Mouse (Mus musculus) limb, embryonic 13.5 days (tissue): ENCODE data around the gene Fam222a. TPM values are rescaled to one million over a fixed set of nuclear protein-coding genes. Genes with fewer than 3 reads are reported as not detected.
A peak's percentile ranks its signal among the peaks of the same experiment; 100 is the strongest.

ENCODE experiments used
- ATAC-seq: fragments of 200-750 bp; cut with Nextera tagmentation; 2 replicates; pipeline ENCODE4 v1.8.0; 2017; ENCODE audit warnings: low read depth, moderate number of reproducible peaks, moderate TSS enrichment; ENCODE audit not compliant: low FRiP score
- H3K27ac ChIP-seq: fragments of 300-500 bp; sonication (generic); 2 replicates; pipeline ENCODE4 v1.5.1; 2015; ENCODE audit warnings: inconsistent platforms, mild to moderate bottlenecking, moderate library complexity
- H3K27me3 ChIP-seq: fragments of 300-500 bp; sonication (generic); 2 replicates; pipeline ENCODE4 v1.6.1; 2015; ENCODE audit warnings: mild to moderate bottlenecking, inconsistent platforms
- H3K36me3 ChIP-seq: fragments of 300-500 bp; sonication (generic); 2 replicates; pipeline ENCODE4 v1.6.1; 2015; ENCODE audit warnings: inconsistent platforms, mild to moderate bottlenecking, moderate library complexity
- H3K4me1 ChIP-seq: fragments of 300-500 bp; sonication (generic); 2 replicates; pipeline ENCODE4 v1.6.1; 2015; ENCODE audit warnings: inconsistent platforms
- H3K4me2 ChIP-seq: fragments of 300-500 bp; sonication (generic); replicated peaks from 2 replicates; pipeline ENCODE4 v1.6.1; 2015; ENCODE audit warnings: inconsistent platforms, mild to moderate bottlenecking, moderate library complexity
- H3K4me3 ChIP-seq: fragments of 300-500 bp; sonication (generic); 2 replicates; pipeline ENCODE4 v1.5.1; 2015; ENCODE audit warnings: moderate library complexity, mild to moderate bottlenecking, inconsistent platforms
- H3K9ac ChIP-seq: fragments of 300-500 bp; sonication (generic); 2 replicates; pipeline ENCODE4 v1.6.1; 2015; ENCODE audit warnings: mild to moderate bottlenecking, inconsistent platforms
- H3K9me3 ChIP-seq: fragments of 300-500 bp; sonication (generic); 2 replicates; pipeline ENCODE4 v1.6.1; 2016; ENCODE audit warnings: inconsistent platforms
- WGBS: fragments of 180-500 bp; shearing (Covaris S2); methylation state at CpG from one replicate; pipeline ENCODE4 v1.1.7; 2015; 5-methylcytosine and 5-hydroxymethylcytosine counted together
- polyA plus RNA-seq: library from polyadenylated mRNA; unstranded; fragments of >200 nt; fragmentation: Nextera tagmentation; extraction: Ambion mirVana; gene quantifications from 2 replicates; pipeline ENCODE4 v1.2.1, GENCODE M21; 2015

The Fam222a gene
- polyA plus RNA-seq, 1 experiment from 2014 or later, result 0.69 TPM

DNA sequence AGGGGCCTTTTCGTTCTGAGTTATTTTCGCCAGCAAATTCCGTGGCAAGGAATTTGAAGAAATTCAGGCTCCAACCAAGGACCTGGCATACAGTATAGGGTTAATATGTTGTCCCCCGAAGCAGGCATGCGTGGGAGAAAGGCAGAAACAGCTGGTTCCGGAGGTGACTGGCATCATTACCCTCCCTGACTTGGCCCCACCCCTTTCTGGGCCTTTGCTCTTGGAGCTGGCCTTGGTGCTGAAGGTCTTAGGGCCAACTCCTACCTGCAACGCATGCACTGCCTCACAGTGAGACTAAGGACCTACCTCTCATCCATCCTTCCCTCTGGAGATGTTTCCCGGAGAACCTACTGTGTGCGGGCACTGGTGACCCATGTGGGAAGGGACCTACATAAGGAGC lies 20.1 kb downstream of the Fam222a start:
- no peaks in the 10 kb centered on the region for H3K9me3 ChIP-seq
- peaks cover 16% of the 10 kb centered on the region; the same call in 1 of the 2 replicates for H3K27me3 ChIP-seq
- ATAC-seq, result no peak
- no peak overlapping the region for H3K9ac ChIP-seq
- H3K4me1 ChIP-seq, result peaks cover 32% of the 10 kb centered on the region
- 36% methylated on average over 9 of the region's 9 CpGs for WGBS
- H3K36me3 ChIP-seq, result no peaks in the 10 kb centered on the region
- H3K4me3 ChIP-seq, result no peak overlapping the region
- no peak overlapping the region for H3K27ac ChIP-seq
- no peak overlapping the region for H3K4me2 ChIP-seq

- ATAC-seq, result no peak
- Histone ChIP-seq H3K4me1 (peaks cover 38% of the 10 kb centered on the region), H3K27me3 (peaks cover 16% of the 10 kb centered on the region; the same call in 1 of the 2 replicates), H3K36me3 (no peaks in the 10 kb centered on the region), H3K9ac (no peak overlapping the region), H3K4me3 (no peak overlapping the region), H3K27ac (no peak overlapping the region), H3K9me3 (no peaks in the 10 kb centered on the region), H3K4me2 (no peak overlapping the region)
- 53% methylated on average over 10 of the region's 10 CpGs for WGBS
These were observed 20.6 kb downstream of the Fam222a start for GRCm38 (mm10) chr5:114588416-114588815.

- 32% methylated on average over 6 of the region's 6 CpGs for WGBS
- Histone ChIP-seq H3K27ac (no peak overlapping the region), H3K4me1 (peaks cover 44% of the 10 kb centered on the region), H3K27me3 (peaks cover 16% of the 10 kb centered on the region; the same call in 1 of the 2 replicates), H3K9me3 (no peaks in the 10 kb centered on the region), H3K4me2 (no peak overlapping the region), H3K36me3 (no peaks in the 10 kb centered on the region), H3K9ac (no peak overlapping the region), H3K4me3 (no peak overlapping the region)
- no peak for ATAC-seq
These were observed 21.2 kb downstream of the Fam222a start for GRCm38 (mm10) chr5:114589026-114589425.

DNA sequence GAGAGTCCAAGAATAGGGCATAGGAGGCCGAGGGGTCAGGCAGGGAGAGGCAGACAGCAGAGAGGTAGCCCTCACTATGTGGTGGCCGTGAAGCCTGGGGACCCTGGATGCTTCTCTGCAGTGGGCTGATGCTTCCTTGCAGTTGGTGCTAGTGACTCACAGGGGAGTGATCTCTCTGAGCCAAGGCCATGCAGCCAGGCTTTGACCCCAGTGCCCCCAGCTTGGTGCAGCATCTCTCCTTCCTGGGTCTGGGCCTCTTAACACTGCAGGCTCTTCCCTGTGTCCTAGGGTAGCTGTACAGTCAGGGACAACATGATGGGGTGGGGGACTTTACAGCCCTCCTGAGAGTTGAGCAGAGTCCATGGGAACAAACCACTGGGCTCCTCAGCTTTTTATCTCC lies 21.6 kb downstream of the Fam222a start:
- Histone ChIP-seq H3K9ac (no peak overlapping the region), H3K4me2 (no peak overlapping the region), H3K27me3 (peaks cover 15% of the 10 kb centered on the region; the same call in 1 of the 2 replicates), H3K4me3 (no peak overlapping the region), H3K9me3 (no peaks in the 10 kb centered on the region), H3K36me3 (no peaks in the 10 kb centered on the region), H3K27ac (no peak overlapping the region), H3K4me1 (peaks cover 48% of the 10 kb centered on the region)
- no peak for ATAC-seq
- WGBS, result 24% methylated on average over 2 of the region's 2 CpGs

DNA sequence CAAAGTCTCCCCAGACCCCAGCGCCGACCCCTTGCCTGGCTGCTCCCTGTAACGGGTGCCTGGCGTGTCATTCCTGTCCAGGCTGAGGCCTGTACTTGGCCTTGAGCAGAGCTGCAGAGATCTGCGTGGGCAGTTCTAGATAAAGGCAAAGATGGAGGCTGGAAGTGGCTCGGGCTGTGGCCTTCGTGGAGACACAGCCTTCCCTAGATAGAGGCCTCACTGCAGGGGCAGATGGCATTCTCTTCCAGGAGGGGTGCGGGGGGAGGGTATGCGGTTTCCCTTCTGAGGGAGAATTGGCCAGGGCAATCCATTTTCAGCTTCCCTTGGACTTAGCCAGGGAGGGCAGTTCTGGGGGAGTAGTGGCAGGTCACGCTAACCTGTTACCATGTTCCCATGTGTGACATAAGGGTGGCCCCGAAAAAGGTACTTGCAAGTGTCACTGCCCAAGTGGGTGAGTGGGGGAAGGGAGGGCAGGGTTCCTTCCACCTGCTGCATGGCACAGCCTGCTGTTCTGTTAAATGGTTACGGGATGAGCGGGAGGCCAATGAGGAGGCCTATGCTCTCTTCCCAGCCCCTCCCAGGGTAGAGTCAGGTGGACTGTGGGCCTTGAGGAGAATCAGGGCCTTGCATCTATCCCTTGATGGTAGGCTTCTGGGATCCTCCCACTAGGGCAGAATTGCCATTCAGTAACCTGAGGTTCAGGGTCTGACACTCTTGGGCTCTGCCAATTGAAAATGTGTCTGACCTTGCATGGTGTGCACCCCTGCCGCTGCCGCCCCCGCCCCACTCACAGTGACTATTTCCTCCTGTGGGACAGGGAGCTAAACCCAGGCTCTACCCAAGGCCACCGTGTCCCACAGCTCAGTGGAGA lies 22.5 kb downstream of the Fam222a start:
- 84% methylated on average over 17 of the region's 17 CpGs for WGBS
- Histone ChIP-seq H3K4me3 (no peak overlapping the region), H3K4me1 (peaks cover 55% of the 10 kb centered on the region), H3K9ac (no peak overlapping the region), H3K27ac (no peak overlapping the region), H3K9me3 (no peaks in the 10 kb centered on the region), H3K27me3 (peaks cover 12% of the 10 kb centered on the region; the same call in 1 of the 2 replicates), H3K4me2 (no peak overlapping the region), H3K36me3 (no peaks in the 10 kb centered on the region)
- ATAC-seq, result no peak

- Histone ChIP-seq H3K9me3 (no peaks in the 10 kb centered on the region), H3K27ac (no peak overlapping the region), H3K27me3 (peaks cover 17% of the 10 kb centered on the region; the same call in 1 of the 2 replicates), H3K4me3 (no peak overlapping the region), H3K9ac (no peak overlapping the region), H3K4me2 (no peak overlapping the region), H3K4me1 (peaks cover 46% of the 10 kb centered on the region), H3K36me3 (no peaks in the 10 kb centered on the region)
- 70% methylated on average over 15 of the region's 15 CpGs for WGBS
- ATAC-seq, result no peak
These were observed 23.3 kb downstream of the Fam222a start for GRCm38 (mm10) chr5:114591151-114591561.

DNA sequence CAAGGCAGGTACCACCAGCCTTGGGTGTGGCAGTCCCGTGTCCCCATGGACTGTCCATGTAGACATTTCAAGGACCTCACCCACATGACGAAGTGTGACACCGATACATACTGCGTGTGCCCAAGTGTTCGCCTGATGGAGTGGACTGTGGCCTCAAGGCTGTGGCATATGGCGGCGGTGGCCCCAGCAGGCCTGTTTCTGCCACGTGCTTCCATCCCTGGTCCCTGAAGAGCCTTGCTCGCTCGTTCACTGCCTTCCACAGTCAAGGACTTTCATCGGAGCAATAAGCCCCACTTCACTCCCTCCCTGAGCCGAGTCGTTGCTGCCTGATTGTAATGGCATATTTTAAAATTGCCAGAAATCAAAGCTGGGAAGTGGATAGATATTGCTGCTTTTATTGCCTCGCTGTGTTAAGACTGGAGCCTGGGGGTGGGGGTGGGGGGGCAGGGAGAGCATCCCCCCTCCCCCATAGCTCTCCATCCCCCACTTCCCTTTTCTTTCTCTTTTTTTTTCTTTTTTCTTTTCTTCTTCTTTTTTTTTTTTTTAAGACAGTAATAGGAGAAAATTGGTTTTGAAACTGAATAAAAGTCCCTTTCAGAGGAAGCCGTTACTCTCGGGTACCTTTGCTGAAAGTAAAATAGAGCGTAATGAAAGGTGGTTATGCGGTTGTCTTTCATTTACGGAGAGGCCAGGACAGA lies 24.8 kb downstream of the Fam222a start:
- no peak overlapping the region for H3K27ac ChIP-seq
- no peaks in the 10 kb centered on the region for H3K9me3 ChIP-seq
- no peak for ATAC-seq
- no peak overlapping the region for H3K9ac ChIP-seq
- 37% methylated on average over 19 of the region's 19 CpGs for WGBS
- H3K4me2 ChIP-seq, result peak overlapping the region; percentile 17
- peaks cover 17% of the 10 kb centered on the region; the same call in 1 of the 2 replicates for H3K27me3 ChIP-seq
- no peaks in the 10 kb centered on the region for H3K36me3 ChIP-seq
- H3K4me1 ChIP-seq, result peaks cover 57% of the 10 kb centered on the region
- H3K4me3 ChIP-seq, result no peak overlapping the region

GRCm38 (mm10) chr5:114593161-114593821 lies 25.5 kb downstream of the Fam222a start:
- no peaks in the 10 kb centered on the region for H3K36me3 ChIP-seq
- peak overlapping the region; percentile 17 for H3K4me2 ChIP-seq
- no peaks in the 10 kb centered on the region for H3K9me3 ChIP-seq
- peaks cover 54% of the 10 kb centered on the region for H3K4me1 ChIP-seq
- H3K27ac ChIP-seq, result no peak overlapping the region
- peaks cover 17% of the 10 kb centered on the region; the same call in 1 of the 2 replicates for H3K27me3 ChIP-seq
- ATAC-seq, result no peak
- H3K4me3 ChIP-seq, result no peak overlapping the region
- no peak overlapping the region for H3K9ac ChIP-seq
- 53% methylated on average over 11 of the region's 12 CpGs for WGBS

DNA sequence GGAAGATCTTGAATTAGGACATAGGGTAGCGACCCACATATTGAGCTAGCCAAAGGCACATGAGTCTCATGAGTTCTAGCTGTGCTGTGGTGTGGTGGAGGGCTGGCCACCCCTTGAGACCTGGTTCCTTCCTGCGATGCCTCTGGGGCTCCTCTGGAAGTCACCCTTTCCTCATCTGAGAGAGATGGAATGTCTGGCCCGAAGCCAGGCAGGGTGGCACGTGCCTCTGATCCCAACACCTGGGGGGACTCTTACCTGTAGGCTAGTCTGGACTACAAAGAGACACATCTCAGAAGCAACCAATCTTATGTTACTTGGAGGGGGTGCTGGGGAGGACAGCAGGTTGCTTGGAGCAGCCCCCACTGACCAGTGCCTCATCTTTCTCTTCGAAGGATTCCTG lies 26.1 kb downstream of the Fam222a start:
- no peak overlapping the region for H3K9ac ChIP-seq
- H3K27ac ChIP-seq, result peak overlapping the region; percentile 15; the same call in 1 of the 2 replicates
- H3K4me3 ChIP-seq, result no peak overlapping the region
- 78% methylated on average over 5 of the region's 5 CpGs for WGBS
- H3K4me1 ChIP-seq, result peaks cover 52% of the 10 kb centered on the region
- no peak for ATAC-seq
- no peaks in the 10 kb centered on the region for H3K9me3 ChIP-seq
- H3K36me3 ChIP-seq, result no peaks in the 10 kb centered on the region
- peak overlapping the region; percentile 42; the same call in 1 of the 2 replicates for H3K4me2 ChIP-seq
- peaks cover 17% of the 10 kb centered on the region; the same call in 1 of the 2 replicates for H3K27me3 ChIP-seq

DNA sequence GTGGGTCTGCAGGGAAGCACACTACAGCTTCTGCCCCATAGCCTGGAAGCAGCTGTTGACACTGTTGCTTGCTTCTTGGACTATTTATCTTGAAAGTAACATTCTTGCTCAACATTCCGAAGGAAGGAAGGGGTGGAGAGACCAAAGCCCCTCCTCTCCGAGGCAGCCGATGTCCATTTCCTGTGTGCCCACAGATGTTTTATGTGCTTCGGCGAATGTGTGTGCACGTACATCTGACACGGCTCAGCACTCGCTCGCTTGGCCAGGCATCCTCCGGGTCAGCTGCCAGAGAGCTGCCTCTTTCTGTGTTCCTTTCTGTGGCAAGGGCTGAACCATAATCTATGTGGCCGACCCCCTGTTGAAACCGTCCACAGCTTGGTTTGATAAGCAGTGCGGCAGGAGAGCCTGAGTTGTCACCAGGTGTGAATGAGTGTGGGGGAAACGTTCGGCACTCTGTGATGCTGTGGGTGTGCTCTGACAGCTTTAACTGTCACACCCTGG lies 27.0 kb downstream of the Fam222a start:
- Histone ChIP-seq H3K27ac (peak overlapping the region; percentile 15; the same call in 1 of the 2 replicates), H3K4me1 (peaks cover 44% of the 10 kb centered on the region)
- 22% methylated on average over 15 of the region's 15 CpGs for WGBS

DNA sequence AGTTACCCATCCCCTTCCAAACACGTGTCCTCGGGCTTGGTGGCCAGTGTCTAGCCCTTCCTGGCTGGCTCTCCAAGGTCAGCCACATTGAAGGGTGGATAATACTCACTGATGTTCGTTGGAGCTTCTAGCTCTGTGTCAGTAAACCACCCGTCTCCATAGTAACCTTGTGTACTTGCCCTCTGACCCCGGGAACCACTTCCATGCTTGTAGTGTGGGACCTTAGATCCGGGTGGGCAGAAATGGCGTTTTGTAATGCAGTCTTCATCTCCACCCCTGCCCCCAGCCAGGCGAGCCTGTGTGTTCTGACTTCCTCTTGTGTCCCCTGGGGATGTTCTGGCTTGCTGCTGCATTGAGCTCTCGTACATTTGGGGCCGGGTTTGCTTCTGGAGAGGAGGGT lies 28.8 kb downstream of the Fam222a start:
- Histone ChIP-seq H3K4me1 (peaks cover 44% of the 10 kb centered on the region), H3K9ac (no peak overlapping the region)
- WGBS, result 34% methylated on average over 10 of the region's 10 CpGs

More for the DNA sequence above, 27.0 kb downstream of the Fam222a start:
- Histone ChIP-seq H3K9me3 (no peaks in the 10 kb centered on the region), H3K4me2 (peak overlapping the region; percentile 42), H3K4me3 (no peak overlapping the region), H3K9ac (no peak overlapping the region), H3K27me3 (peaks cover 17% of the 10 kb centered on the region; the same call in 1 of the 2 replicates), H3K36me3 (no peaks in the 10 kb centered on the region)
- ATAC-seq, result no peak

More for the DNA sequence above, 28.8 kb downstream of the Fam222a start:
- Histone ChIP-seq H3K36me3 (no peaks in the 10 kb centered on the region), H3K27ac (no peak overlapping the region), H3K4me3 (no peak overlapping the region), H3K9me3 (no peaks in the 10 kb centered on the region), H3K27me3 (peaks cover 25% of the 10 kb centered on the region), H3K4me2 (no peak overlapping the region; the same call in 1 of the 2 replicates)
- ATAC-seq, result no peak
